Mouse (Mus musculus) inflammation-experienced regulatory T-cells, adult 6 months (primary cell): ENCODE data around the gene Zfp839. TPM values are rescaled to one million over a fixed set of nuclear protein-coding genes. Genes with fewer than 3 reads are reported as not detected.
A peak's percentile ranks its signal among the peaks of the same experiment; 100 is the strongest.

Experiments
- ATAC-seq: one replicate; pipeline ENCODE4 v1.8.0; 2017
- polyA plus RNA-seq, 3 experiments: library from polyadenylated mRNA; unstranded; fragments of 100-300 nt; shearing (Covaris generic); gene quantifications; one replicate each; pipeline ENCODE4 v1.2.1; 2017

Gene Zfp839
- 1 to 10 TPM; 1.7 to 2.4 (median 2.3) TPM for polyA plus RNA-seq

DNA sequence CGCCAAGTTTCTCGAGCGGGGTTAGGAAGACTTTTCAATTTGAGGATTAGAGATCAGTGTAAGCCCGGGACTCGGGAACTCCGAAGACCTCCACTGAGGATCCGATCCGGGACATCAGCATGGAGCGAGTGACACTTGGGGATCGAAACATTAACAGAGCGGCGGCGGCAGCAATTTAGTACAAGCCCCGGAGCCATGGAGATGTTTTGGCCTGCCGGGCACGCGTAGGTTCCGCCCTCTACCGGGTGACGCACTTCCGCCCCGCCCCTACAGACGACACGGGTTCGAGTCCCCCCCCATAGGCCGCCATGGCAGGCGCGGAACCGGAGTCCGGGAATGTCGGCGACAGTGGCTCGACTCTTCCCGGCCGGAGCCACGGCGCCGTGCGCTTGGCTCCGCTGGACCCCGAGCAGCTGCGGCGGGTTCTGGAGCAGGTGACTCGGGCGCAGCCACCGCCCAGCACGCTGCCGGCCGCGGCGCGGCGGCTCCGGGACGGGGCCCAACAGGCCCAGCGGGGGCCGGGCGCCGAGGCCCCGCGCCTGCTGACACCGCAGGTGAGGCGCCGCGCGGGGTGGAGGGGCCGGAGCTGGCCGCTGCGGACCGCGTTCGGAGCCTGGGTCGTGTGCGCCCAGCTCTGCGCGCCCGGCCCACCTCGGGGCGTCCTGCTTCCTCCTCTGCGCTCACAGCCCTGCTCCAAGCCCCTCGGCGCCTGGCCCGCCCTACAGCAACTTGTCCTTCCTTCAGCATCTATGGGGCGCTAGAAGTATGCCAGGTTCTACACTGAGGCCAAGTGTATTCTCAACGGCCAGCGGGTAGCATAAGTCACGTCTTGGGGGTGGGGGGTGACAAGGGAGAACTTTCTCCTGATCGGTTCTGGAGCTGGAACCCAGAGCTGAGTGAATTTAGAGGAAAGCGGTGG lies at the start of gene Zfp839:
Gene Zfp839, plus strand, starts transcription at position 244 of the 919 bp plus-strand sequence.
- peak; percentile 63 for ATAC-seq

DNA sequence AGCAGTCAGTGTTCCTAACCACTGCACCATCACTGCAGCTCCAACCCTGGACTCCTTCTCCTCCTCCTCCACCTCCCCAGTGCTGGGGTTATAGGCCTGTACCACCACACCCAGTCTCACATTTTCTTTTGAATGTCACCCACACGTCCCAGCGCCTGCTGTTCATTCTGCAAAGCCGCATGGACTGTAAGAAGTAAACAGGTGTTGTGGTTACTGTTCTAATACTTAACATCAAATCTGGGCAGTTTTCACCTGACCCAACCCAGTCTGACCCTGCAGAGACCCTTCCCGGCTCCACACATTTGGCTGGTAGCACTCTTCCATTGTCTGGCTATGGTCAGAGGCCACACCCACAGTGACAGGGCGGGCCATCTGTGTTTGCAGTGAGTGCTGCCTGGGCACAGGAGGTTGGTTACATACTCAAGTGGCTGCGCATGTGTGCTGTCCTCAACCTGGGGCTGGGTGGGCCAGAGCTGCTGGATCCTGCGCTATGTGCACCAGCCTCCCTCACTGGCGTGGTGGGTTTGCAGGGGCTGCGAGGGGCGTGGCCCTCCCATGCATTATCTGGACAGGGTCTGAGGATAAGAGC lies 48.1 kb upstream of the Zfp839 start:
- ATAC-seq: no peak

DNA sequence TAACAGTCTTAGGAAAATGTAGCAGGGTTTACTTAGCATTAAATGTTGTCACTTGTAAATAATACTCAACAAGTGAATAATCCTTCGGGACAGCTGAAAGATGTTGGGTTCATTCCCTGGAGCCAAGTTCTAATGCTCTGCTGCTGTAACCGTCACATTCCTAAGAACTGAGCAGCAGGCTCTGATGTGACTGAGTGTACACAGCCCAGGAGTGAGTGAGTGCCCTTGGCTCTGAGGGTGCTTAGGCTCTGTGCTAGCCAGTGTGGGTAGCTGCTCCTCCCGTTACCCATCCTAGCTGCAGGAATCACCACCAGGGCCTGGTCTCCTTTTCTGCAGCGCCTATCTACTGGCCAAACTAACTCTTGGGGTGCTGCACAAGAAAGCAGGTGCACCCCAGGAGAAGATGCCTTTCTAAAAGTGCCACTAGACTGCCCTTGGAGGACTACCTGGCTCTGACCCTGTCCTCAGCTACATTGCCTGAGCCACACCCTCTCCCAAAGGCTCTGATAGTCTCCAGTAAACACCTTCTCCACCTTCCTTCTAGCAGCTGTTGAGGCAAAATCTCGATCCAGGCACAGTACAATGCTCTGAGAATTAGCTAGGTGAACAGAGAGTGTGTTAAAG lies 47.3 kb upstream of the Zfp839 start:
- no peak for ATAC-seq

DNA sequence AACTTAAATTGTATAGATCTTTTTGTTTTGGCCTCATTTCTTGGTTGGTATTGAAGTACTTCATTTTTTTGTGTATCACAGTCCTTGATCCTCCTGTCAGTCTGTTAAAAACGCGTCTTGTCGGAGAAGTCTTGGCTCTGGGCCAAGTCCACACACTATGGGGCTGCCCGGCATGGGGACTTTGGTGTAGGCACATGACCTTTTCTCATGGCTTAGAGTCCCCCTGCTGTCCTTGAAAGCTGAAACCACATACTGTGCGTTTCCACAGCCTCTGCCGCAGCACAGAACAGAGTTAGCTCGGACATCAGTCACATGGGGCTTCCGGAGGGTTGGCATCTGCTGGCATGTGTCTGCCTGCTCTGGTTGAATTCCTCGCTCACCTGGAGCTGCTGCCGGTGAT lies 45.8 kb upstream of the Zfp839 start:
- no peak for ATAC-seq

DNA sequence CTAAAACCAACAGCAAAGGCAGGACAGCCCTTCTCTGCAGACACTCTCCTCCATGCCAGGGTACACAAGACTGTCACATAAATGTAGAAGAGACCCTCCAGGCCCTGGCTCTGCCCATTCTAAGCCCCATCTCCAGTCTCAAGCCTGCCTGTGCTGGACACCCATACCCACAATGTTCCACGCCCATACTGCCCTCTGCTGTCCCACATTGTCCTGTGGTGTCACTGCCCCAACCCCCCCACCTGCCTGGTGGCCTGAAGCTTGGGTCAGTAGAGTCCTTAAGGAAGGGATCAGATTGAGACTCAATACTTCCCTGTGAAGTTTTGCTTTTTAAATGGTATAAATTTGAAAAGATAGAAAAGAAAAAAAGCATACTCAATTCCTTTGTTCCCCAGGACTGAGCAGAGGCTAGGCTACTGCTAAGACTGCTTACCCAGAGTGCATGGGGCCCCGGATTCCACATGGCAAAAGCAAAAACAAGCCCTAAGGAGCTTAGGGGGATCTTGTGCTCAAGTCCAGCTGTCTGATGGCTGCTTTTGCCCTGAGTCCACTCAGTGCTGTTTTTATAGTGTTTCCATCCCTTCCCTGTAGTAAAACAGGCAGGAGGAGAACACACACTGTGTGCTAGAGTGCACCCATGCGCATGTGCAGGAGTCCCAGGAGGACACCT lies 43.6 kb upstream of the Zfp839 start:
- ATAC-seq: no peak

DNA sequence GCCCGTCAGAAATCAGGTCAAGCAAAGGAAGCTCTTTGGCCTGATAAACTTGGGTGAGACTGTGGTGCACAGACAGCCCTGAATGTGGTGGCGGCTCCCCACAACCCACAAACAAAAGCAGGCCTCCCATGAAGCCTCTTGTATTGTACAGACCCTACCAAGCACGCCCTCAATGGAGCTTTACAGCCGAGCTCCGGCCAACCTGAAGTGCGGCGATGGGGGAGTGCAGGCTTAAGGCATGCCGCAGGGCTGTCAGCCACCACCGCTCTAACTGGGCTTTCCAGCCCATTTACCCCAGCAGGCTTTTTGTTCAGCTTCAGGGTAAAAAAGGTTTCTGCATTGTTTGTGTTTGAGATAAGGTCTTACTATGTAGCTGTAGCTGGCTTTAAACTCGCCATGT lies 41.6 kb upstream of the Zfp839 start:
- no peak for ATAC-seq

DNA sequence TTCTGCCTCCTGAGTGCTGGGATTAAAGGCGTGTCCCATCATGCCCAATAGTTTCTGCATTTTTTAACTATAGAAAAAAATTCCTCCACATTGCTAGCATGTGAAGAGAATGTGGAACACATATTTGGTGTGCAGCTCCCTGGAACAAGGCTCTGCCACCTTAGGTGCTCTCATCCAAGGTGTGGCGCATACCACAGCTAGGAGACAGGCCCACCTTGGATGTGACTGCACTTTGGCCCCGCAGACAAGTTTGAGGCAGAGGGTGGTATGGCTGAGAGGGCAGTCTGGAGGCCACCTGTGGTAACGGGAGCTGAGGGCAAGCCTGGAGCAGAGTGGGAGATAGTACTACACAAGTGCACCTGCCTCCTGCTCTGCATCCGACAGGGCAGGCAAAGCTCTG lies 41.2 kb upstream of the Zfp839 start:
- no peak for ATAC-seq

DNA sequence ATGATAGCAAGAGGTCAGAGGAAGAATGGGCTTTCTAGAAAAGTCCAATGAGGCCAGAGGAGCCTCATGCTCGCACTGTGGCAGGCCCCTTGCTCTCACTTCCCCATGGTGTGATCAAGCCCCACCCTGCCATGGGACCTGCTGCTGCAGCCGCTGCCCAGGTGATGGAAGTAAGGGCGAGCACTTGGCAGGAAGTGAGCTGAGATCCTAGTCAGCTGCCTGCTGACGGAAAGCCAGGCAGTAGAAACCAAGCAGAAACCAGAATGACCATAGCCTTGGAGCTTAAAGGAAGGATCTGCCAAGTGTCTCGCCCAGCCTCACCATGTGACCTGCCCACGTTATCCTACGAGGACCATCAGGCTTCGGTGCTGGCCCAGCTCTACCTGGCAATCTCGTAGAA lies 36.9 kb upstream of the Zfp839 start:
- ATAC-seq: no peak

DNA sequence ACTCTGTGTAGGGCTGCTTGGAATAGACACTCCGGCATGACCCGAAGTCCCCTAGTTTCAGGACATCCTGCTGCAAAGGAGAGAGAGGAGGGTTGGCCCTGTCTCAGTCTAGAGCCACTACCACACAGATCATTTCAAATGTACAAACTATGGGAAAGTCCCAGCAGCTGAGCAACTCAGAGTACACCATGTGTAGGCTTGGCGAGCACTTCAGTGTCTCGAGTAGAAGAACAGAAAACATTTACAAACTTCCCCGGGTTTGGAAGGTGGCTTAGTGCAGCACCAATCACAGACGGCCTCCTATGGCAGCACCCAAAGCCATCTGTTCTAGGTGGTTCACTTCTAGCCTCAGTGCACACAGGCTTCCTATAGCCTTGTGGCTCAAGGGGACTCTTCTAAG lies 36.4 kb upstream of the Zfp839 start:
- no peak for ATAC-seq

DNA sequence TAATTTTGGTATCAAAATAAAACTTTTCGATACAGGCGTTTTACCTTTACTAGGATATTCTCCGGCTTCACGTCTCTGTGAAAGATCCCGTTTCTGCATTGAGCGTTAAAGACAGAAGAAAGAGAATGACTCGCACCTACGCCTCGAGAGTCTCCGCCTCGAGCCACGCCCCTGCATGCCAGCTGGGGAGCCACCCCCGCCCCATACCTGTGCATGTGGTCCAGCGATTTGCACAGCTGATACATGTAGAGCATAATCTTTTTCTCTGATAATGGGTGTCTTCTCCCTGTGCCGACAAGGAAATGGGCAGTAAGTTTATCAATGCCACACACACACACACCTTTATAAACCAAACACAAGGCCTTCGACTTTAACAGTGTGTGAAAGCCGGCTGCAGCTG lies 35.1 kb upstream of the Zfp839 start:
- no peak for ATAC-seq

DNA sequence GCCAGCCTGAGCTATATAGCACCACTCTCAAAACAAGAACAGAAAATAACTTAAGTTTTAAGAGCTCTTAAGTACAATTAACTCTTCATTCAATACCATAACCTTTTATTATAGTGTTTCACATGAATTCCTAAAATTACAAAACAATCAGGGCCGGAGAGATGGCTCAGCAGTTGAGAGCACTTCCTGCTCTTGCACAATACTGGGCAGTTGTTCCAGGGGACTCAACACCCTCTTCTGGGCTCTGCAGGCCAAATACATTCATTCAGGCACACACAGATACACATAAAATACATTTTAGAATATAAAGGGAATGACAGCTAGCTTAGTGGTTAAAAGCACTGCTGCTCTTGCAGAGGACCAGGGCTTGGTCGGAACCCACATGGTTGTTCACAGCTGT lies 33.2 kb upstream of the Zfp839 start:
- no peak for ATAC-seq

DNA sequence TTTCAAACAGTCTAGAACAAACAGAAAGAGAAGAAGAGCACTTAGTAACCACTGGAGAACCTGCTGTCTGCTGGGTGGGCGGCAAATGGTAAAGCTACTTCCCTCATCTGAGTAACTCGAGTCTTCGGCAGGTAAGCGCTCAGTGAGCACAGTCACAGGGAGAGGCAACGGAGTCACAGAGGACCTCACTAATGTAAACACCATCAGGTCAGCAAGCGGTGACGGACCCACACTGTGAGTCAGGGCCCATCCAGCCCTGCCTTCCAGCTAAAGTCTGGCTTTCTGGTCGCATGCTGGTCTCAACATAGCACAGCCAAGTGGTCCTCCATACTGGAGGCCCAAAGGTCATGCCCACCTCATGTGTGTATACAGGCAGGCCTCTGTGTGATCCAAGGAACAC lies 30.7 kb upstream of the Zfp839 start:
- ATAC-seq: no peak

DNA sequence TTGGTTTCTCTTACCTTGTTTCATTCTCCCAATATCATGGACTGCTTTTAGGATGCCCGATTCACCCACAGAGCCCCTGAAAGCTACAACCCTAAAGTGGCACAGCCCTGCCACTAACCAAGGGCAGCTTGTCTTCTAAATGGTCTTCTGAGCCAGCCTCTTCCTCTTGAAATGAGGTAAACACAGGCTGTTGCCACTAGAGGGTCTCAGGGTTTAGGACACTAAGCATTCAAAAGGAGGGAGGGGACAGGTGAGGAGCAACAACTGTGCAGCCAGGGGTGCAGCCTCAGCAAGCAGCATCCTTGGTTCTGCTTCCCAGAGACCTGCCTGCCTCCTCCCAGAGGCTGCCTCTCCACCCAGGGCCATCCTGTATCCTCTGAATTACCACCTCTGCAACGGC lies 28.3 kb upstream of the Zfp839 start:
- ATAC-seq: no peak

DNA sequence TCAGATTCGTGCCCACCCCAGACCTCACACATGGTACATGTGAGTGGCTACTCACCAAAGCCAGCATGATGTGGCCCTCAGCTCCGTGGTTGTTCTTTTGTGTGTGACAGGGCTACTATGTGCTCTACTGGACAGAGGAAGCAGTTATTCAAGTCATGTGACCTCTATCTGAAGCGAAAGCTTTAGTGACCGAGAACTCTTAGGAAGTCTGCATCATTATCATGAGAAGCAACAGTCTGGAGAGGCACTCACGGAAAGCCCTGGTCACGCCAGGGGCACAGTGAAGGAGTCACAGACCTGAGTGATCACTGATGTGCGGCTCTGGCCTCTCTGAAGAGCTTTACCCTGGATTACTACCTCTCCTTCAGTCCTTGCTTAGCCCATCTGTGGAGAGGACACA lies 27.7 kb upstream of the Zfp839 start:
- ATAC-seq: no peak

DNA sequence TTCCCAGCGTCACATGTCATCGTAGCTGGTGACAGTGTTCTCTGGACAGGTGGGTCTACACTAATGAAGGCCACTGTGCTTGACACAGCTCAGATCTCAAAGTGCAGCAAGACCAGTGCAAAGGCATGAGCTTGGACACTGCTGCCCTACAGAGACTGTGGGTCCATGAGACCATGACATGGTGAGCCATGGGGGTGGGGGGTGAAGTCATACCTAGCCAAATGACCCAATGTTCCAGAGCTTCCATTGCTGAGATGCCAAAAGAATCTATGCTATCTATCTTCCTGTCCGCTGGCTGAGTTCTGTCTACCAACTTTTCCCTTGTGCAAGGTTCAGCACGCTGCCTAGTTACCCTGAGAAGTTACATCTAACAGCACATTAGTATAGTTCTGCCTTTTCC lies 21.1 kb upstream of the Zfp839 start:
- ATAC-seq: no peak

DNA sequence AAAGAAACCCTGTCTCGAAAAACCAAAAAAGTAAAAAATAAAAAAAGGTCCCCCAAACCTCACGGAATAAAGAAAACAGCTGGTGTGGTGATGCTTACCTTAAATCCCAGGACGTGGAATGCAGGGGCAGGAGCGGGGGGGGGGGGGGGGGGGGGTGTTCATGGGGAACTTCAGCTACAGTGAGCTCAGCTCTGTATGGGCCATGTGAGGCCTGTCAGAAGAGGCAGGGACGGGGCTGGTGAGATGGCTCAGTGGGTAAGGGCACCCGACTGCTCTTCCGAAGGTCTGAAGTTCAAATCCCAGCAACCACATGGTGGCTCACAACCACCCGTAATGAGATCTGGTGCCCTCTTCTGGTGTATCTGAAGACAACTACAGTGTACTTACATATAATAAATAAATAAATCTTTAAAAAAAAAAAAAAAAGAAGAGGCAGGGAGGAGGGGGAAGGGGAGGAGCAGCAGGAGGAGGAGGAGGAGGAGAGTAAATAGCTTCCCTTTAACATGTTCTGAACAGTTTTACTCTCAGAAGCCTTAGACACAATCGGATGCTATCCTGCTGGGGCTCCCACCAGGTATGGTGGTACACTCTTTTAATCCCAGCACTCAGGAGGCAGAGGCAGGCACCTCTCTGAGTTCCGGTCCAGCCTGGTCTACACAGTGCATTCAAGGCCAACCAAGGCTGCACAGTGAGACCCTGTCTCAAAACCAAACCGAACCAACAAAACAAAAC lies 19.6 kb upstream of the Zfp839 start:
- ATAC-seq: no peak

DNA sequence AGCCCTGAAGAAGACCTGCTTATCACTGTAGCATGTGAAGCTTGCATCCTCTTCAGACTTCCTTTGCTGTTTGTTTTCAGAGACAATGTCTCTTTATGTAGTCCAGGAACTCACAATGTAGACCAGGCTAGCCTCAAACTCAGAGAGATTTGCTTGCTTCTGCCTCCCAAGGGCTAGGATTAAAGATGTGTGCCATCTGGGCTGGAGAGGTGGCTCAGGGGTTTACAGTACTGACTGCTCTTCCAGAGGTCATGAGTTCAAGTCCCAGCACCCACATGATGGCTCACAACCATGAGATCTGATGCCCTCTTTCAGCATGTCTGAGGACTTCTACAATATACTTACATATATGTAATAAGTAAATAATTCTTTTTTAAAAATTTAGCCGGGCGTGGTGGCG lies 14.9 kb upstream of the Zfp839 start:
- ATAC-seq: no peak

DNA sequence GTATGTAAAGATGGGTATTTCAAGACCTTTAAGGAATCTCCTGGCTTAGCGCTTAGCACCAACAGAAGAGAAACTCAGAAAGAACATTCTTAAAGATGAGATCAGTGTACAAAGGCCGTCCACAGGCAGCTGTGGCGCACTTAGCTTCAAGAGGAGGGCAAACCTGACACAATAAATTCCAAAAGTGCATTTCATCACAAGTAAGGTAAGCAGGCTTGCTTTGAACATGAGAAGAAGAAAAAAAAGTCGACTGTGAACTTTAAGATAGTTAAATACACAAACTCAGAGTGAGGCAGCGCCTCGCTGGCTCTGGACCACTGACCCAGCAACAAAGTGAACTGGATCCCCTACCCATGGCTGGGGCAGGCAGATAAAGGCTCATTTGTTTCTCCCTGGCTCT lies 13.3 kb upstream of the Zfp839 start:
- ATAC-seq: no peak

DNA sequence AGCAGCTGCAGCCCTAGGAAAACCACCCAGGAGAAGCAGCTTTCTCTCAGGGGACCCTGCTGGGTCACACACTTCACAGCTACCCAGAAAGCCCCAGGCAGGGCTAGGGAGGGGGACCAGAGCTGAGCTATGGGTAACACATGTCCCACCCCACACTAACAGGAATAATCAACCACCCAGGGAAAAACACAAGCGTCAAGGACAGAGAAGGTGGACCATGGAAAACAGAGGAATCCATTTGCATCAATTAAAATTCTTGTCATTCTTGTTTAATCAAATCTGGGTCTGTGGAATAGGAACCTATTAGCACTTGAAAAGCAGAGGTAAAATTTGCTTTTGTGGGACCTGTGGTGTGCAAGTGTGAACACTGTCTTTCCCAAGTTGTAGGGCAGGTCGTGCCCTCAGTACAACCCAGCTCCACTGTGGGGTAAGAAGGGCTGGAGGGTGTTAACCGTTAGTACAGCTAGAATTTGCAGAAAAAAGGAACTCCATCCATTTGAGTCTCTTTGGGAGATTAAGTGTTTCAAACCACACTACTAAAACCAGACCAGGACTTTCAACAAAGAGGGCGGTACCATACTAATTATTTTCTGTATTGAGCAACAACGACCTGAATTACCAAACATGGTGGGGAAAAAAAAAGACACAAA lies 12.7 kb upstream of the Zfp839 start:
- ATAC-seq: no peak

DNA sequence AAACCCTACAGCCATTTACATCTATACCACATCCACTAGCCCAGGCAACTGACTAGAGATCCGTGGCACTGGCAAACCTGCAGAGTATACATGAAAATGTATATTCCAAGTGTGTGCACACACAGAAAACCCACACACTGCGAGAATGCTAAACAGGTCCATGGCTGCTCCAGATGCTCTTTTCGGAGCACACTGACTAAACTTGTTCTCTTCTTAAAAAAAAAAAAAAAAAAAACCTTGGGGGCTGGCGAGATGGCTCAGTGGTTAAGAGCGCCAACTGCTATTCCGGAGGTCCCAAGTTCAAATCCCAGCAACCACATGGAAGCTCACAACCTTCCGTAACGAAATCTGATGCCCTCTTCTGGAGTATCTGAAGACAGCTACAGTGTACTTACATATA lies 12.2 kb upstream of the Zfp839 start:
- no peak for ATAC-seq

DNA sequence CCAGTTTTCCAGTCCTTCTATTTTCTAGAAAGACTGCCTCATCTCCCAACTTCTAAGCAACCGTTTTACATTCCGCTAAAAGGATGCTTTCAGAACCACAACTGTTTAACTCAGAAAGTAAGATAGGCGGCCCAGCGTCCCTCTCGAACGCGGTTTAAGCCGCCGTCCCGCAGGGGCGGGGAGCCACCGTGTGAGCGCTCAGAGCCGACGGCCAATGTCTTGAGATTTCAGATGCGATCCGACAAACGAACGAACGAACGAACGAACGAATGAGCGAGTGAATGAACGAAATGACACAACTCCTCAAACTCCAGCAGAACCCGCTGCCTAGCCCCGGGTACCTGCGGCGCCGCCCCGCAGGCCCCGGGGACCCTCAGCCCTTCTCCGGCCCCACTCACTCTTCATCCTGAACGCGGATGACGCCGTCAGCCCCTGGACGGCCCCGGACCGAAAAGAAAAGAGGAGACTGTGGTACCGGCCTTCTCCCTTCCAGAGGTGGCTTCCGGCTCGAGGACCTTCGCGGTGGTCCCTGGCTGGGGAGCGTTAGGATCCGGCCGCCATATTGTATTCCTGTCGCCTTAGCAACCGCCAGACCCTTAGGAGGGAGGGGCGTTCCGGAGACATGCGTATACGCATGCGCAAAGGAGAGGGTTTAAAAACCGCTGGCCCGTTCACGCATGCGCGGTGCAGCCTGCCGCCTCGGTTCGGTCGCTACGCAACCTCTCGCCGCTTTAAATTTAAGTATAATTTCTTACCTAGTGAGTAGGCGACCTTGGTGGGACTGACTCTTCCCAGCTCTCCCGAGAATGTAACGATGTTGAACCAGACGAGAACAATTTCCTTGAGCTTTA lies 9.5 kb upstream of the Zfp839 start, which contains the start of gene Mok:
Gene Mok, minus strand, starts transcription at position 592 of the 851 bp plus-strand sequence.
- peak; percentile 56 for ATAC-seq
